Mouse (Mus musculus) liver, embryonic 13.5 days (tissue): ENCODE data around the gene Bckdhb. TPM values are rescaled to one million over a fixed set of nuclear protein-coding genes. Genes with fewer than 3 reads are reported as not detected.

Experiments used
- ATAC-seq: fragments of 200-750 bp; cut with Nextera tagmentation; 2 replicates; pipeline ENCODE4 v1.8.0; 2017; ENCODE audit warnings: low read depth, mild to moderate bottlenecking, moderate number of reproducible peaks, moderate library complexity
- DNase-seq: peaks from one replicate; pipeline ENCODE4 v3.0.0; 2022
- H3K27ac ChIP-seq: fragments of 300-500 bp; sonication (generic); 2 replicates; pipeline ENCODE4 v1.5.1; 2015; ENCODE audit warnings: moderate library complexity, mild to moderate bottlenecking, inconsistent platforms
- H3K27me3 ChIP-seq: fragments of 300-500 bp; sonication (generic); 2 replicates; pipeline ENCODE4 v1.6.1; 2015; ENCODE audit warnings: mild to moderate bottlenecking, inconsistent platforms
- H3K36me3 ChIP-seq: fragments of 300-500 bp; sonication (generic); 2 replicates; pipeline ENCODE4 v1.6.1; 2015; ENCODE audit warnings: mild to moderate bottlenecking, inconsistent platforms
- H3K4me1 ChIP-seq: fragments of 300-500 bp; sonication (generic); replicated peaks from 2 replicates; pipeline ENCODE4 v1.6.1; 2015; ENCODE audit warnings: inconsistent platforms
- H3K4me2 ChIP-seq: fragments of 300-500 bp; sonication (generic); 2 replicates; pipeline ENCODE4 v1.6.1; 2015; ENCODE audit warnings: inconsistent platforms, mild to moderate bottlenecking, moderate library complexity
- H3K4me3 ChIP-seq: fragments of 300-500 bp; sonication (generic); replicated peaks from 2 replicates; pipeline ENCODE4 v1.5.1; 2015; ENCODE audit warnings: mild to moderate bottlenecking, inconsistent platforms
- H3K9ac ChIP-seq: fragments of 300-500 bp; sonication (generic); 2 replicates; pipeline ENCODE4 v1.6.1; 2015; ENCODE audit warnings: mild to moderate bottlenecking, inconsistent platforms
- H3K9me3 ChIP-seq: fragments of 300-500 bp; sonication (generic); replicated peaks from 2 replicates; pipeline ENCODE4 v1.6.1; 2016; ENCODE audit warnings: inconsistent platforms
- WGBS: fragments of 180-500 bp; shearing (Covaris S2); methylation state at CpG from one replicate; pipeline ENCODE4 v1.1.7; 2015; ENCODE audit not compliant: insufficient replicate concordance; 5-methylcytosine and 5-hydroxymethylcytosine counted together
- polyA plus RNA-seq: library from polyadenylated mRNA; unstranded; fragments of >200 nt; fragmentation: Nextera tagmentation; extraction: Ambion mirVana; gene quantifications from 2 replicates; pipeline ENCODE4 v1.2.1, GENCODE M21; 2015

Bckdhb gene
- polyA plus RNA-seq, 1 experiment from 2014 or later: 21.9 TPM

DNA sequence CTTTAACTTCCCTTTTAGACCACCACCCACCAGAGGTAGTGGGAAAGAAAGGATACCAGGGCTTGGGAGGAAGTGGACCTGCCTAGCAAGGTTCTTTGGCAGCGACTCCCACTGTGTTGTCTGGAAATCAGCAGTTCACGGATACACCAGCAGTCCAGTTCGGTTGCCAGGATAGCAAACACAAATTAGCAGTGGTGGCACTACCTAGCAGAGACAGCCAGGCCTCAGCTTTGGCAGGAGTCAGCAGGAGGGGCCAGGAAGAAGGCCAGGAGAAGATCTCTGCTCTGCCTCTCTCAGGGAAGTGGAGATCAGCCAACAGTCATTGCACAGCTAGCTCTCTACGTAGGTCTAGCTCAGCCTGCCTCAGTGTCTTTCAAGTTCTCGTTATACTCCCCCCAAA is 159.7 kb downstream of the Bckdhb start:
- H3K27ac ChIP-seq: no peak overlapping the region
- H3K36me3 ChIP-seq: no peaks in the 10 kb centered on the region
- H3K9me3 ChIP-seq: no peaks in the 10 kb centered on the region
- H3K4me1 ChIP-seq: peaks cover 2% of the 10 kb centered on the region; the same call in 1 of the 2 replicates
- H3K27me3 ChIP-seq: no peaks in the 10 kb centered on the region
- no peak for DNase-seq
- 74% methylated on average over 5 of the region's 5 CpGs for WGBS
- no peak overlapping the region for H3K9ac ChIP-seq
- H3K4me2 ChIP-seq: no peak overlapping the region
- ATAC-seq: no peak
- H3K4me3 ChIP-seq: no peak overlapping the region

- H3K4me3 ChIP-seq: no peak overlapping the region
- H3K36me3 ChIP-seq: no peaks in the 10 kb centered on the region
- peak overlapping the region; percentile 50 for H3K27ac ChIP-seq
- peak; percentile 92 for ATAC-seq
- no peak overlapping the region for H3K9ac ChIP-seq
- DNase-seq: no peak
- H3K27me3 ChIP-seq: no peaks in the 10 kb centered on the region
- 32% methylated on average over 9 of the region's 9 CpGs for WGBS
- peak overlapping the region; percentile 43 for H3K4me2 ChIP-seq
- no peaks in the 10 kb centered on the region for H3K9me3 ChIP-seq
- H3K4me1 ChIP-seq: peaks cover 15% of the 10 kb centered on the region
These were observed 165.5 kb downstream of the Bckdhb start for GRCm38 (mm10) chr9:84090316-84091063.

DNA sequence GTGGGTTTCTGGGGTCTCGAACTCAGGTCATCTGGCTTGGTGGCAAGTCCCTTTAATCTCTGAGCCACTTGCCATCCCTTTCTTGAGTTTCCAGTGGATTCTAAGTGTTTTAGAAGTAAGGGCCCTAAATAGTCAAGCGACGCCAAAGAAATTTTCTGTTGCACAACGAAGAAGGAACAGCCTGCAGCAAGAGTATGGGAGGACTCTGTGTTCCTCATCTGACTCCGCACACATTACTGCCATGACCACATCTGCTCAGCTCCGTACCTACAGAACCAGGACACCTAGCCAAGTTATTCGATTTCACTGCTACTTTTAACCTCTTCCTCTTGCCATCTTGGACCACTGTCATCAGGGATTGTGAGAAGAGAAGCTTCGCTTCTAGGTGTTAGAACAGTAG is 168.0 kb downstream of the Bckdhb start:
- Histone ChIP-seq H3K4me2 (no peak overlapping the region), H3K36me3 (no peaks in the 10 kb centered on the region), H3K4me3 (no peak overlapping the region), H3K9ac (no peak overlapping the region), H3K4me1 (peaks cover 15% of the 10 kb centered on the region), H3K27me3 (no peaks in the 10 kb centered on the region), H3K27ac (no peak overlapping the region), H3K9me3 (no peaks in the 10 kb centered on the region)
- ATAC-seq: no peak
- DNase-seq: no peak
- WGBS: 81% methylated on average over 8 of the region's 8 CpGs

- H3K4me3 ChIP-seq: no peak overlapping the region
- H3K27ac ChIP-seq: no peak overlapping the region
- 68% methylated on average over 6 of the region's 6 CpGs for WGBS
- no peak overlapping the region for H3K4me2 ChIP-seq
- H3K36me3 ChIP-seq: no peaks in the 10 kb centered on the region
- no peak for ATAC-seq
- DNase-seq: no peak
- peaks cover 15% of the 10 kb centered on the region for H3K4me1 ChIP-seq
- H3K9ac ChIP-seq: no peak overlapping the region
- no peaks in the 10 kb centered on the region for H3K27me3 ChIP-seq
- no peaks in the 10 kb centered on the region for H3K9me3 ChIP-seq
These were observed 169.2 kb downstream of the Bckdhb start for GRCm38 (mm10) chr9:84094111-84094510.

GRCm38 (mm10) chr9:84096484-84097015 is 171.6 kb downstream of the Bckdhb start:
- no peaks in the 10 kb centered on the region for H3K9me3 ChIP-seq
- WGBS: 87% methylated on average over 13 of the region's 13 CpGs
- no peaks in the 10 kb centered on the region for H3K27me3 ChIP-seq
- no peak overlapping the region for H3K9ac ChIP-seq
- ATAC-seq (no peak), DNase-seq (no peak)
- H3K4me2 ChIP-seq: no peak overlapping the region
- H3K4me3 ChIP-seq: no peak overlapping the region
- H3K4me1 ChIP-seq: no peaks in the 10 kb centered on the region
- no peaks in the 10 kb centered on the region for H3K36me3 ChIP-seq
- H3K27ac ChIP-seq: no peak overlapping the region

DNA sequence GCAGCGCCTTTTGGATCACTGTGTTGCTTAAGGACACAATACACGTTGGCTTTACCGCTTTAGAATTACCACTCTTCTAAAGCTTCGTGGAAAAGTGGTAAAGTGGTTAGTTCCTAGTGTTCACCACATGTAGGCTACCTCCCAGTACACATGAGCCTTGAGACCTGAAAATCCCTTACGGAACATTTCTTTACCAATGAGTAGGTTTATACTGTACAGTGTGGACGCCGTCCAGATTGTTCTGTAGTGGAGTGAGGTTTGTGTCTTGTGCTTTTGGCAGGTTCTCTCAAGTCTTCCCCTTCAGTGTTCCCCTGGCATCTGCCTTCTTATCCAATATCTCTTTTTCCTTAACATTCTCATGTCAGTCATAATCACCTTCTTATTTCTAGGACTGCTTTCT is 178.4 kb downstream of the Bckdhb start:
- 86% methylated on average over 7 of the region's 7 CpGs for WGBS
- Histone ChIP-seq H3K9me3 (no peaks in the 10 kb centered on the region), H3K27me3 (no peaks in the 10 kb centered on the region), H3K36me3 (no peaks in the 10 kb centered on the region), H3K4me3 (no peak overlapping the region), H3K27ac (no peak overlapping the region), H3K4me2 (no peak overlapping the region), H3K9ac (no peak overlapping the region), H3K4me1 (peaks cover 2% of the 10 kb centered on the region; the same call in 1 of the 2 replicates)
- ATAC-seq (no peak), DNase-seq (no peak)

DNA sequence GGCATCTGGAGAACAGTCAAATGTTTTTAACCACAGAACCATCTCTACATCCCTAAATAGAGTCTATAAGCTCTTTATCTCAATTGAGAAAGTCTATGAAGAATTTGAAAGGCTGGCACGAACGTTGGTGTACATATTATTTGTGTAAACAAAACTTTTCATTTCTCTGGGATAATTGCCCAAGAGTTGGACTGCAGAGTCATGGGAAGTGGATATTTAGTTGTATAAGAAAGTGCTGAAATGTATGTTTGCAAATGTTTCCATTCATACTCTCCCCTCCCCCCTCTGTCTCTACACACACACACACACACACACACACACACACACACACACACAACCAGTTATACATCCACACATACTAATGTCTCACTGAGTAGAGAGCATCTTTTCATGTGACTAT is 181.5 kb downstream of the Bckdhb start:
- no peaks in the 10 kb centered on the region for H3K36me3 ChIP-seq
- no peak overlapping the region for H3K27ac ChIP-seq
- H3K9ac ChIP-seq: no peak overlapping the region
- H3K27me3 ChIP-seq: no peaks in the 10 kb centered on the region
- WGBS: 78% methylated on average over 2 of the region's 2 CpGs
- peaks cover 11% of the 10 kb centered on the region for H3K4me1 ChIP-seq
- no peak overlapping the region for H3K4me2 ChIP-seq
- H3K4me3 ChIP-seq: no peak overlapping the region
- H3K9me3 ChIP-seq: no peaks in the 10 kb centered on the region
- ATAC-seq: no peak
- no peak for DNase-seq

GRCm38 (mm10) chr9:84107045-84107813 is 182.3 kb downstream of the Bckdhb start:
- 73% methylated on average over 20 of the region's 20 CpGs for WGBS
- Histone ChIP-seq H3K4me2 (no peak overlapping the region), H3K9ac (no peak overlapping the region), H3K36me3 (no peaks in the 10 kb centered on the region), H3K9me3 (no peaks in the 10 kb centered on the region), H3K27ac (no peak overlapping the region), H3K27me3 (no peaks in the 10 kb centered on the region), H3K4me3 (no peak overlapping the region), H3K4me1 (peaks cover 17% of the 10 kb centered on the region)
- DNase-seq: no peak
- no peak for ATAC-seq

- WGBS: 64% methylated on average over 7 of the region's 7 CpGs
- DNase-seq (no peak), ATAC-seq (no peak)
- H3K4me1 ChIP-seq: peaks cover 30% of the 10 kb centered on the region
- no peak overlapping the region for H3K9ac ChIP-seq
- no peak overlapping the region for H3K4me3 ChIP-seq
- H3K4me2 ChIP-seq: no peak overlapping the region
- H3K36me3 ChIP-seq: no peaks in the 10 kb centered on the region
- no peaks in the 10 kb centered on the region for H3K9me3 ChIP-seq
- H3K27me3 ChIP-seq: no peaks in the 10 kb centered on the region
- no peak overlapping the region for H3K27ac ChIP-seq
These were observed 183.6 kb downstream of the Bckdhb start for GRCm38 (mm10) chr9:84108534-84108933.

GRCm38 (mm10) chr9:84109777-84110478 is 185.0 kb downstream of the Bckdhb start:
- Histone ChIP-seq H3K9me3 (no peaks in the 10 kb centered on the region), H3K27ac (no peak overlapping the region), H3K9ac (no peak overlapping the region), H3K4me1 (peaks cover 40% of the 10 kb centered on the region), H3K4me2 (no peak overlapping the region), H3K36me3 (no peaks in the 10 kb centered on the region), H3K4me3 (no peak overlapping the region), H3K27me3 (no peaks in the 10 kb centered on the region)
- DNase-seq (no peak), ATAC-seq (no peak)
- WGBS: 61% methylated on average over 6 of the region's 6 CpGs

GRCm38 (mm10) chr9:84110616-84111015 is 185.7 kb downstream of the Bckdhb start:
- no peak for DNase-seq
- WGBS: 68% methylated on average over 11 of the region's 11 CpGs
- no peak for ATAC-seq
- Histone ChIP-seq H3K36me3 (no peaks in the 10 kb centered on the region), H3K4me1 (peaks cover 40% of the 10 kb centered on the region), H3K9me3 (no peaks in the 10 kb centered on the region), H3K4me2 (no peak overlapping the region), H3K27me3 (no peaks in the 10 kb centered on the region), H3K9ac (no peak overlapping the region), H3K27ac (no peak overlapping the region), H3K4me3 (no peak overlapping the region)
